Mouse (Mus musculus): ENCODE measurements around the gene Mrpl42. TPM values are rescaled to one million over a fixed set of nuclear protein-coding genes. Genes with fewer than 3 reads are reported as not detected.

Gene Mrpl42
- polyA plus RNA-seq, 1 experiment from 2014 or later: 358 TPM

- TF ChIP-seq CTCF (IDR thresholded peaks at IDR 0.05; ENCODE audit: low read depth): no peak
- ATAC-seq (ENCODE audit: insufficient read depth) (no peak), DNase-seq (no peak)
- no peaks in the 10 kb centered on the region for H3K27me3 ChIP-seq (ENCODE audit: insufficient read depth, low read length)
- H3K9ac ChIP-seq: no peak overlapping the region
- no peaks in the 10 kb centered on the region for H3K9me3 ChIP-seq (ENCODE audit: low read depth, low read length)
- no peak overlapping the region for H3K4me3 ChIP-seq (ENCODE audit: low read depth, low read length)
- WGBS: 83% methylated on average over 11 of the region's 11 CpGs
- no peak overlapping the region for H3K27ac ChIP-seq (ENCODE audit: low read depth)
- H3K36me3 ChIP-seq (ENCODE audit: insufficient read depth): no peaks in the 10 kb centered on the region
- H3K4me2 ChIP-seq: no peak overlapping the region
- no peaks in the 10 kb centered on the region for H3K4me1 ChIP-seq (ENCODE audit: insufficient read depth)
These were observed 29.7 kb downstream of the Mrpl42 start for GRCm38 (mm10) chr10:95471889-95472547.

GRCm38 (mm10) chr10:95471186-95471585 is 30.6 kb downstream of the Mrpl42 start:
- no peak for TF ChIP-seq CTCF (IDR thresholded peaks at IDR 0.05; ENCODE audit: low read depth)
- no peak for DNase-seq
- H3K4me1 ChIP-seq (ENCODE audit: insufficient read depth): no peaks in the 10 kb centered on the region
- H3K9ac ChIP-seq: no peak overlapping the region
- WGBS: 75% methylated on average over 3 of the region's 3 CpGs
- H3K27me3 ChIP-seq (ENCODE audit: insufficient read depth, low read length): no peaks in the 10 kb centered on the region
- no peak for ATAC-seq (ENCODE audit: insufficient read depth)
- H3K4me3 ChIP-seq (ENCODE audit: low read depth, low read length): no peak overlapping the region
- H3K4me2 ChIP-seq: no peak overlapping the region
- H3K9me3 ChIP-seq (ENCODE audit: low read depth, low read length): no peaks in the 10 kb centered on the region
- H3K36me3 ChIP-seq (ENCODE audit: insufficient read depth): no peaks in the 10 kb centered on the region
- H3K27ac ChIP-seq (ENCODE audit: low read depth): no peak overlapping the region

- no peaks in the 10 kb centered on the region for H3K27me3 ChIP-seq (ENCODE audit: insufficient read depth, low read length)
- TF ChIP-seq CTCF (IDR thresholded peaks at IDR 0.05; ENCODE audit: low read depth): no peak
- no peak overlapping the region for H3K4me3 ChIP-seq (ENCODE audit: low read depth, low read length)
- no peak overlapping the region for H3K27ac ChIP-seq (ENCODE audit: low read depth)
- no peak for DNase-seq
- no peak overlapping the region for H3K4me2 ChIP-seq
- H3K9ac ChIP-seq: no peak overlapping the region
- ATAC-seq (ENCODE audit: insufficient read depth): no peak
- H3K9me3 ChIP-seq (ENCODE audit: low read depth, low read length): no peaks in the 10 kb centered on the region
- H3K4me1 ChIP-seq (ENCODE audit: insufficient read depth): no peaks in the 10 kb centered on the region
- H3K36me3 ChIP-seq (ENCODE audit: insufficient read depth): no peaks in the 10 kb centered on the region
- 45% methylated on average over 4 of the region's 4 CpGs for WGBS
These were observed 32.8 kb downstream of the Mrpl42 start for GRCm38 (mm10) chr10:95468894-95469293.

GRCm38 (mm10) chr10:95465485-95465896 is 36.2 kb downstream of the Mrpl42 start:
- Histone ChIP-seq H3K4me1 (ENCODE audit: insufficient read depth) (no peaks in the 10 kb centered on the region), H3K4me3 (ENCODE audit: low read depth, low read length) (no peak overlapping the region), H3K36me3 (ENCODE audit: insufficient read depth) (no peaks in the 10 kb centered on the region), H3K27me3 (ENCODE audit: insufficient read depth, low read length) (no peaks in the 10 kb centered on the region), H3K9ac (no peak overlapping the region), H3K4me2 (no peak overlapping the region), H3K27ac (ENCODE audit: low read depth) (no peak overlapping the region), H3K9me3 (ENCODE audit: low read depth, low read length) (no peaks in the 10 kb centered on the region)
- ATAC-seq (ENCODE audit: insufficient read depth): peak; percentile 31; the same call in 1 of the 2 replicates
- WGBS: 15% methylated on average over 4 of the region's 4 CpGs
- DNase-seq: peak; percentile 45
- no peak for TF ChIP-seq CTCF (IDR thresholded peaks at IDR 0.05; ENCODE audit: low read depth)

GRCm38 (mm10) chr10:95464527-95464926 is 37.2 kb downstream of the Mrpl42 start:
- no peaks in the 10 kb centered on the region for H3K4me1 ChIP-seq (ENCODE audit: insufficient read depth)
- DNase-seq: no peak
- no peaks in the 10 kb centered on the region for H3K27me3 ChIP-seq (ENCODE audit: insufficient read depth, low read length)
- H3K9ac ChIP-seq: no peak overlapping the region
- no peak overlapping the region for H3K4me2 ChIP-seq
- no peak for ATAC-seq (ENCODE audit: insufficient read depth)
- no peaks in the 10 kb centered on the region for H3K9me3 ChIP-seq (ENCODE audit: low read depth, low read length)
- no peak overlapping the region for H3K4me3 ChIP-seq (ENCODE audit: low read depth, low read length)
- 74% methylated on average over 6 of the region's 6 CpGs for WGBS
- H3K27ac ChIP-seq (ENCODE audit: low read depth): no peak overlapping the region
- TF ChIP-seq CTCF (IDR thresholded peaks at IDR 0.05; ENCODE audit: low read depth): no peak
- no peaks in the 10 kb centered on the region for H3K36me3 ChIP-seq (ENCODE audit: insufficient read depth)

- WGBS: 64% methylated on average over 1 of the region's 1 CpGs
- Histone ChIP-seq H3K27me3 (ENCODE audit: insufficient read depth, low read length) (no peaks in the 10 kb centered on the region), H3K27ac (ENCODE audit: low read depth) (no peak overlapping the region), H3K4me1 (ENCODE audit: insufficient read depth) (no peaks in the 10 kb centered on the region), H3K36me3 (ENCODE audit: insufficient read depth) (no peaks in the 10 kb centered on the region), H3K4me3 (ENCODE audit: low read depth, low read length) (no peak overlapping the region), H3K9ac (no peak overlapping the region), H3K9me3 (ENCODE audit: low read depth, low read length) (no peaks in the 10 kb centered on the region), H3K4me2 (no peak overlapping the region)
- TF ChIP-seq CTCF (IDR thresholded peaks at IDR 0.05; ENCODE audit: low read depth): no peak
- ATAC-seq (ENCODE audit: insufficient read depth) (no peak), DNase-seq (no peak)
These were observed 39.5 kb downstream of the Mrpl42 start for GRCm38 (mm10) chr10:95462231-95462630.

GRCm38 (mm10) chr10:95461053-95461553 is 40.6 kb downstream of the Mrpl42 start:
- 40% methylated on average over 4 of the region's 4 CpGs for WGBS
- no peaks in the 10 kb centered on the region for H3K27me3 ChIP-seq (ENCODE audit: insufficient read depth, low read length)
- H3K4me1 ChIP-seq (ENCODE audit: insufficient read depth): no peaks in the 10 kb centered on the region
- H3K9me3 ChIP-seq (ENCODE audit: low read depth, low read length): no peaks in the 10 kb centered on the region
- ATAC-seq (ENCODE audit: insufficient read depth) (no peak), DNase-seq (peak; percentile 31)
- no peaks in the 10 kb centered on the region for H3K36me3 ChIP-seq (ENCODE audit: insufficient read depth)
- no peak overlapping the region for H3K27ac ChIP-seq (ENCODE audit: low read depth)
- no peak for TF ChIP-seq CTCF (IDR thresholded peaks at IDR 0.05; ENCODE audit: low read depth)
- no peak overlapping the region for H3K4me2 ChIP-seq
- no peak overlapping the region for H3K9ac ChIP-seq
- H3K4me3 ChIP-seq (ENCODE audit: low read depth, low read length): no peak overlapping the region

Data from lung, embryonic 14.5 days (tissue).